ENCODE assay signal across 8 mouse cellular contexts in genomic region chr2:125672568-125672956, GRCm38 (mm10). TPM values are rescaled to one million over a fixed set of nuclear protein-coding genes. Genes with fewer than 3 reads are reported as not detected.
DNase-seq lines count a peak whose midpoint lies in the region; ATAC-seq lines count a peak whose summit lies in the region.

No protein-coding gene starts in this region.

- H3K36me3 ChIP-seq in kidney, embryonic 15.5 days = no peaks in the 10 kb centered on the region
- H3K36me3 ChIP-seq in forebrain, embryonic 13.5 days (ENCODE audit: poor library complexity, severe bottlenecking) = no peaks in the 10 kb centered on the region
- no peaks in the 10 kb centered on the region for H3K36me3 ChIP-seq in limb, embryonic 13.5 days
- no peaks in the 10 kb centered on the region for H3K36me3 ChIP-seq in neural tube, embryonic 12.5 days

- H3K27me3 ChIP-seq in kidney, embryonic 15.5 days = no peaks in the 10 kb centered on the region
- H3K27me3 ChIP-seq in forebrain, embryonic 13.5 days = no peaks in the 10 kb centered on the region
- H3K27me3 ChIP-seq in limb, embryonic 13.5 days = no peaks in the 10 kb centered on the region
- no peaks in the 10 kb centered on the region for H3K27me3 ChIP-seq in neural tube, embryonic 12.5 days (replicated peaks)

- peak overlapping the region; percentile 72 for H3K4me3 ChIP-seq in kidney, embryonic 15.5 days (replicated peaks)
- H3K4me3 ChIP-seq in forebrain, embryonic 13.5 days = peak overlapping the region; percentile 82
- H3K4me3 ChIP-seq in limb, embryonic 13.5 days = peak overlapping the region; percentile 85
- H3K4me3 ChIP-seq in neural tube, embryonic 12.5 days = peak overlapping the region; percentile 75

- peaks cover 11% of the 10 kb centered on the region for H3K4me1 ChIP-seq in kidney, embryonic 15.5 days
- peaks cover 13% of the 10 kb centered on the region for H3K4me1 ChIP-seq in forebrain, embryonic 13.5 days
- peaks cover 10% of the 10 kb centered on the region for H3K4me1 ChIP-seq in limb, embryonic 13.5 days
- peaks cover 9% of the 10 kb centered on the region for H3K4me1 ChIP-seq in neural tube, embryonic 12.5 days

- WGBS in kidney, embryonic 15.5 days = 13% methylated on average over 17 of the region's 20 CpGs
- 22% methylated on average over 11 of the region's 20 CpGs for WGBS in forebrain, embryonic 13.5 days
- 11% methylated on average over 18 of the region's 20 CpGs for WGBS in limb, embryonic 13.5 days
- 38% methylated on average over 8 of the region's 20 CpGs for WGBS in neural tube, embryonic 12.5 days

- H3K27ac ChIP-seq in kidney, embryonic 15.5 days = peak overlapping the region; percentile 91
- H3K27ac ChIP-seq in forebrain, embryonic 13.5 days = peak overlapping the region; percentile 48; the same call in 1 of the 2 replicates
- H3K27ac ChIP-seq in limb, embryonic 13.5 days = peak overlapping the region; percentile 95; the same call in 1 of the 2 replicates
- H3K27ac ChIP-seq in neural tube, embryonic 12.5 days = no peak overlapping the region

- H3K4me2 ChIP-seq in kidney, embryonic 15.5 days = peak overlapping the region; percentile 77
- peak overlapping the region; percentile 73 for H3K4me2 ChIP-seq in forebrain, embryonic 13.5 days
- peak overlapping the region; percentile 73 for H3K4me2 ChIP-seq in limb, embryonic 13.5 days (replicated peaks)
- peak overlapping the region; percentile 67 for H3K4me2 ChIP-seq in neural tube, embryonic 12.5 days (replicated peaks)

- H3K9me3 ChIP-seq in kidney, embryonic 15.5 days (replicated peaks) = no peaks in the 10 kb centered on the region
- no peaks in the 10 kb centered on the region for H3K9me3 ChIP-seq in forebrain, embryonic 13.5 days (replicated peaks)
- H3K9me3 ChIP-seq in limb, embryonic 13.5 days = no peaks in the 10 kb centered on the region
- H3K9me3 ChIP-seq in neural tube, embryonic 12.5 days = no peaks in the 10 kb centered on the region

- peak overlapping the region; percentile 76 for H3K9ac ChIP-seq in kidney, embryonic 15.5 days
- H3K9ac ChIP-seq in forebrain, embryonic 13.5 days = peak overlapping the region; percentile 91
- H3K9ac ChIP-seq in limb, embryonic 13.5 days = peak overlapping the region; percentile 95
- H3K9ac ChIP-seq in neural tube, embryonic 12.5 days = peak overlapping the region; percentile 90

- no peak for DNase-seq in kidney, adult 8-10 months
- peak; percentile 3 for DNase-seq in T-cell, adult 2 months (ENCODE audit: low spot score)
- no peak for DNase-seq in layer of hippocampus, postnatal 25 days (ENCODE audit: extremely low spot score in 1 of 2, low spot score in 1 of 2)
- DNase-seq in adrenal gland, adult 2 months = no peak

- peak; percentile 77 for ATAC-seq in kidney, embryonic 15.5 days (replicated peaks; ENCODE audit: low FRiP score)
- ATAC-seq in forebrain, embryonic 13.5 days = no peak
- no peak; the same call in 1 of the 2 replicates for ATAC-seq in limb, embryonic 13.5 days (ENCODE audit: low FRiP score, low read depth)
- ATAC-seq in neural tube, embryonic 12.5 days (ENCODE audit: low FRiP score, low read depth) = no peak; the same call in none of the 2 replicates

RNA-seq across cellular contexts. Expression of gene Eid1, which starts 0.3 kb away (rescaled TPM):
- polyA plus RNA-seq in kidney, embryonic 15.5 days (2015; fragmentation: Nextera tagmentation; extraction: Ambion mirVana) = 116 and 119 TPM in 2 replicates
- 271 and 288 TPM in 2 replicates for polyA plus RNA-seq in forebrain, embryonic 13.5 days (2015; fragmentation: Nextera tagmentation; extraction: Ambion mirVana)
- 243 and 263 TPM in 2 replicates for polyA plus RNA-seq in limb, embryonic 13.5 days (2015; fragmentation: Nextera tagmentation; extraction: Ambion mirVana)
- 351 and 393 TPM in 2 replicates for polyA plus RNA-seq in neural tube, embryonic 12.5 days (2016; fragmentation: Nextera tagmentation; extraction: Ambion mirVana)
- 100 to 1,000 TPM; 268 to 295 TPM for total RNA-seq in layer of hippocampus, postnatal 25 days (2021)
- total RNA-seq in adrenal gland, adult 2 months (2021) = 100 to 1,000 TPM in 1 of 2 experiments, 10 to 100 TPM in 1; 98.6 to 141 TPM
- polyA plus RNA-seq in adrenal gland, adult 2 months (2012; rRNA removed) = 28.9 and 29.6 TPM in 2 replicates

RNA-seq across cellular contexts. Expression of gene Cep152, which starts 47.6 kb away (rescaled TPM):
- 7.7 and 8.1 TPM in 2 replicates for polyA plus RNA-seq in kidney, embryonic 15.5 days (2015; fragmentation: Nextera tagmentation; extraction: Ambion mirVana)
- polyA plus RNA-seq in forebrain, embryonic 13.5 days (2015; fragmentation: Nextera tagmentation; extraction: Ambion mirVana) = 5.9 and 6.6 TPM in 2 replicates
- 6.4 and 6.8 TPM in 2 replicates for polyA plus RNA-seq in limb, embryonic 13.5 days (2015; fragmentation: Nextera tagmentation; extraction: Ambion mirVana)
- polyA plus RNA-seq in neural tube, embryonic 12.5 days (2016; fragmentation: Nextera tagmentation; extraction: Ambion mirVana) = 6.0 and 6.6 TPM in 2 replicates
- 1 to 10 TPM; 2.7 to 3.5 TPM for total RNA-seq in layer of hippocampus, postnatal 25 days (2021)
- total RNA-seq in adrenal gland, adult 2 months (2021) = 1 to 10 TPM; 2.4 to 2.8 TPM
- 0.44 and 0.64 TPM in 2 replicates for polyA plus RNA-seq in adrenal gland, adult 2 months (2012; rRNA removed)

RNA-seq across cellular contexts. Expression of gene Shc4, which starts 51.4 kb away (rescaled TPM):
- 1.2 and 1.3 TPM in 2 replicates for polyA plus RNA-seq in kidney, embryonic 15.5 days (2015; fragmentation: Nextera tagmentation; extraction: Ambion mirVana)
- 0.57 and 1.1 TPM in 2 replicates for polyA plus RNA-seq in forebrain, embryonic 13.5 days (2015; fragmentation: Nextera tagmentation; extraction: Ambion mirVana)
- polyA plus RNA-seq in limb, embryonic 13.5 days (2015; fragmentation: Nextera tagmentation; extraction: Ambion mirVana) = 1.1 and 1.9 TPM in 2 replicates
- polyA plus RNA-seq in neural tube, embryonic 12.5 days (2016; fragmentation: Nextera tagmentation; extraction: Ambion mirVana) = 3.7 and 5.2 TPM in 2 replicates
- 1 to 10 TPM; 4.3 to 4.5 TPM for total RNA-seq in layer of hippocampus, postnatal 25 days (2021)
- 1 to 10 TPM; 2.4 to 3.6 TPM for total RNA-seq in adrenal gland, adult 2 months (2021)
- 0.82 and 1.4 TPM in 2 replicates for polyA plus RNA-seq in adrenal gland, adult 2 months (2012; rRNA removed)
